Mouse (Mus musculus): ENCODE data around the gene Trip12.

DNA sequence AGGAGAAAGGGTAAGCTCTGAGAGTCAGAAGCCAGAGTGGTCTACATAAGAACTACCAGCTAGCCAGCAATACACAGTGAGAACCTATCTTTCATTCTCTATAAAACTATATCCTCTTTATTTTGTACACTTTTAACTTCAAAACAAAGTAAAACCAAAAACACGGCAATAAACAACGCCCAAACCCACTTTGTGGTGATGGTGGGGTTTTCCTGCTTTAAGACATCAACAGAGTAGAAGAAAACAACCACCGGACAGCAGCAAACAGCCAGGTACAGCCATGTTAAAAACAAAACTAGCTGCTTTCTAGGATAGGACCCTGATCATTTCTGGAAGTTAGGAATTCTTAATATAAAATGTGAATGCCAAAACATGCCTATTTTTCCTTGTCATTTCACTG lies 59.7 kb downstream of the Trip12 start:
- TF ChIP-seq CTCF (IDR thresholded peaks at IDR 0.05; ENCODE audit: control insufficient read depth, insufficient read depth, insufficient read length) (no peak), MYOD1 (IDR thresholded peaks at IDR 0.05; ENCODE audit: control insufficient read depth, insufficient read length, low read depth) (no peak), USF1 (IDR thresholded peaks at IDR 0.05; ENCODE audit: low read depth) (no peak), CEBPB (IDR thresholded peaks at IDR 0.05; ENCODE audit: low read depth) (no peak)
